Mouse (Mus musculus) left cerebral cortex, adult 8-10 months (tissue): ENCODE results near the gene Xkr7. TPM values are rescaled to one million over a fixed set of nuclear protein-coding genes. Genes with fewer than 3 reads are reported as not detected.

Source experiments
- DNase-seq, 2 experiments: peaks; one replicate each; pipeline ENCODE4 v3.0.0; 2022; ENCODE audit warnings: low spot score in 2 of 2
- total RNA-seq, 4 experiments: library from RNA; stranded (reverse); gene quantifications; 2 replicates each; pipeline ENCODE4 v1.2.4; 2022

The Xkr7 gene
- total RNA-seq, 4 experiments from 2014 or later = 5.0 to 6.7 (median 5.9) TPM

DNA sequence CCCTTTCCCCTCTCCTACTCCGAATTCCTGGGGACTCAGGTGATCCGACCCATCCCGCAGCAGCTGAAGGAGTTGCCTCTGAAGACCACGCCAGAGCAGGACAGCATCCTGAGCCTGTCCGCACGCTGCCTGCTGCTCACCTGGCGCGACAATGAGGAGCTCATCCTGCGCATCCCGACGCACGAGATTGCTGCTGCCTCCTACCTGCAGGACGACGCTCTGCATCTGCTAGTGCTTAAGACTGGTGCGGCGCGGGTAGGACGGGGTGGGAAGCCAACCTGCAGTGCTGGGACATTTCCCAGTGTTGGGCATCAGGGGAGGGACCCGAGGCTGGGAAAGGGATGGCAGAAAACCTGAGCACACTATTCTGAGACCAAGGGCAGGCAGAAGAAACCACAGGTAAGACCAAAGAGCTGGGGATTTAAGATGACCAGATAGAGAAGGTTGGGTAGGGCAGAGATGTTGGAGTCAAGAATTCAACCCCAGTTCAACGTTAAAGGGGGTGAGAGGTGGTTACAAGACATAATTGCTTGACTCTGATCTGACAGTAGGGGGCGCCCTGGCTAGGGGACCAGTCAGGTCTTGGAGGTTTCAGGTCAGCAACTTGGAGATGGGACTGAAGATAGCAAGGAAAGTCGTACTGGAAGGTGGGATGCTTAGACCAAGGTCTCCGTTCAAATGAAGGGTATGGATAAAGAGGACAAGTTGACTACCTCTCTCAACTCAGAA is 39.3 kb downstream of the Xkr7 start:
- DNase-seq = no peak

DNA sequence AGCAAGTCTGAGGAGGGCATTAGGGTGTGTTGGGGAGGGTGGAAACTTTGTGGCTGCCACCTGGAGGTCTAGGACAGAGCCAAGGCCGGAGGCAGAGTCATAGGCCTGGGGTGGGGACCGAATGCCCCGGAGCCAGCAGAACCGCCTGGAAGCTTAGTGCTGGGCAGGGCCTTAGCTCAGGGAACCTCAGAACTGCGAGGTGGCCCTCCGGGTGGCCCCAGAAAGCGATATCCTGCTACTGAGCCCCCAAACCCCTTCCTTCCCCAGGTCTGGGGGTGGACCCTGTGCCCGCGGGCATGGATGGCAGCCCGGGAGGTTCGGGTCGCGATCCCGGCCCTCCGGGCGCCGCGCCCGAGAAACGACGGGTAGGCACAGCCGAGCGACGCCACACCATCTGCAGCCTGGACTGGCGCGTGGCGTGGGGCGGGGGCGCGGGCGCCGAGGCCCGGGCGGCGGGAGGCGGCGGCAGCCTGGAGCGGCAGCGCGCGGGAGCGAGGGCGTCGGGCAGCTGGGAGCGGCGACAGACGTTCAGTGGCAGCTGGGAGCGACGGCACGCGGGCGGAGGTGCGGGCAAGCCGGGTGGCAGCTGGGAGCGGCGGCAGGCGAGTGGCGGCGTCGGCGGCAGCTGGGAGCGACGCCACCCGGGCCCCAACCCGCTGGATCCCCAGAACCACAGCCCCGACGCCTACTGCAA is 40.0 kb downstream of the Xkr7 start:
- peak; percentile 15 to 71 for DNase-seq

DNA sequence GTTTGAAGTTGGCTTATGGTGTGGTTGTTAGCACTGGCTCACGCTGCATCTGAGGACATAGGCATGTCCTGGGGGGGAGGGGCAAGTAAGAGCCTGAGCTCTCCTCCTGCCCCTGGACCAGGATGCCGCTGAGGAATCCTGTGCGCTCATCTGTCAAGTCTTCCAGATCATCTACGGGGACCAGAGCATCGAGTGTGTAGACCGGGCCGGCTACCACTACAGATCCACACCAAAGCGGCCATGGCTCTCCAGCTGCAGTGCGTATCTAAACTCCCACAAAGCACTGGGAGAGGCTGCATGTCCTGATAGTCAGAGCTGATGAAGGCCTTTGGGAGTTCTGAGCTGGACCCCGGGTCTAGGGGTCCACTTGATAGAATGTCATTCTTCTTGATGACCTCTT is 43.0 kb downstream of the Xkr7 start:
- DNase-seq = no peak

DNA sequence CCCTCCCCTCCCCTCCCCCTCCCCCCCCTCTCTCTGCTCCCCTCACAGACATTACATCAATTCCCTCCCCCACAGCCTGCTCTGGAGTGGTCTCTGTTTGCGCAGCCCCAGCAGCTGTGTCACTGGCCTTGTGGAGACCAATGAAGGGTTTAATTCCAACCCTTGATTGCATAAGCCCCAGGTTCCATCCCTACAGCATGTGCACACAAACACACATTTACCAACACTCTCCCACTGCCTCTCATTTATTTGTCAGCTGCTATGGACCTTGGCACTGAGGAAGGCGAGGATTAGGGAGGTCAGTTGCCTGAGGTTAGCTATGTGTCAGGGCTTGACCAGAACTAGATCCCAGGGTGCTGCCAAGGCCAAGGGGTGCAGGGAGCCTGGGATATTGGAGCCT is 44.3 kb downstream of the Xkr7 start:
- no peak for DNase-seq

DNA sequence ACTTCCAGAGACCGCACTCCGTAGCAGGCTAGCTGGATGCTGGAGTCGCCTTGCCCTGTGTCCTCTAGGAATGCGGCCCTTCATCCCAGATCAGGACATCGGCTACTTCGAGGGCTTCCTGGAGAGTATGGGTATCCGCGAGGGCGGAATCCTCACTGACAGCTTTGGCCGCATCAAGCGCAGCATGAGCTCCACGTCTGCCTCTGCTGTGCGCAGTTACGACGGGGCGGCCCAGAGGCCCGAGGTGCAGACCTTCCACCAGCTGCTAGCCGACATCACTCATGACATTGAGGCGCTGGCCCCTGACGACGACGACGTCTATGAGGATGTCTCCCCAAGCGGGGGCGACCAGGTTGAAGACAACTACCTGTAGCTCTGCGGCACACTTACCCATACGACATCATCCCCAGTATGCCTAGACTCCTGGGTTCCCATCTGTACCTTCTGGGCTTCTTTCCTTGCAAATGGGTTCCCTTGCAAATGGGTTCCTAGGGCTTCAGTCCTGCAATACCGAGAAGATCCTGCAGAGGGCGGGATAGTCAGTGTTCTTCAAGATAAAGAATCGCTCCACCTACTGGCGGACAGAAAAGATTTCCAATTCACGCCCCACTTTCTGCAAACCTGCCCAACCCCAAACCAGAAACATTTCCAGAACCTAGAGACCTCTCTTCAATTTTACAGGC is 49.3 kb downstream of the Xkr7 start:
- DNase-seq = peak in 1 of 2 experiments; percentile 44

DNA sequence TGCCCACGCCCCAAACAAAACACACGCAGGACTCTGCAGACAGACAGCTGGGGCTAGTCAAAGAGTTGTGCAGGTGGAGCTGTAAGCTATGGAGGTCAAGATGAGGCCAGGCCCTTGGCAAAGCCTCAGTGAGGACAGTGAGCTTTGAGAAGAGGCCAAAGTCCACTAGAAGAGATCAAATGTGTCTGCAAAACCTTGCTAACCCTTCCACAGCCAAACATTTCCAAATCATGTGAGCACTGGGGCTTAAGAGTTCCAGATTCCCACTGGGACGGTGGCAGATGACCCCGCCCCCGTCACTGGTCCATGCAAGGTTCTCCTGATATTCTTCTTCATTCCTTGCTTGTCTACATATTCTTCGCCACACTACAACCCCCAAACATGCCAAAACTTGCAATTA is 50.2 kb downstream of the Xkr7 start:
- DNase-seq = peak in 1 of 2 experiments; percentile 3

DNA sequence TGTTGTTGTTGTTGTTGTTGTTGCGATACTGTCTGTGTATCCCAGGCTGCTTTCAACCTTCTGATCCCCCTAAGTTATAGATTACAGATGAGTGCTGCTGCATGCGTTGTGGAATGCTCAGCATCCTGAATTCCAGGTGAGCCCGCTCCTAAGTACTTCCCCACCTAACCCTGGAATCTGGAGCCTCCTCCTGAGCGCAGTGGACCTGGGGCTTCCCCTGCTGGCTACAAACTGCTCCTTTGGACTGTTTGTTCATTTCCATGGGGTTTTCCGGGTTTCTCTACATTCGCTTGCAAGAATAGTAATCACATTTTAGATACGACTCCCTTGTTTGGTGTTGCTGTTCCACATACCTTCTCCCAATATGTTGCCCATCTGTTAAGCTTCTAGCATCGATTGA is 51.6 kb downstream of the Xkr7 start:
- DNase-seq = peak in 1 of 2 experiments; percentile 3

DNA sequence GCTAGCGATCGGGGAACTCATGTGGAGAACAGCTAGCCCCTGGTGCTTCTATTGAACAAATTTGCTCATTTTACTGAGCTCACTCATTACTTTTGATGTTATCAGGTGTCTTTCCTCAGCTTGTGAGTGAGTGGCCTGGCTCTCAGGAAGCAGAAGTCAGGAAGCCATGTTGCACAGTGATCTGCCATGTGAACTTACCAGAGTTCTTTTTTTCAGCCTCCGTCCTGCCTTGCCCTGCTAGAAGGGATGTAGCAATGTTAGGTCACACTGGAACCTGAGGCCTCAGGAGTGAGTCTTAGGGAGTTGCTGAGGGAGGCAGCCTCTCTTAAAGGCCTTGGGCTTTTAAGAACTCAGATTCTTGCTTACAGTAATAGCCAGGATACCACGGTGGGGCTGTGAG is 52.2 kb downstream of the Xkr7 start:
- DNase-seq = no peak

DNA sequence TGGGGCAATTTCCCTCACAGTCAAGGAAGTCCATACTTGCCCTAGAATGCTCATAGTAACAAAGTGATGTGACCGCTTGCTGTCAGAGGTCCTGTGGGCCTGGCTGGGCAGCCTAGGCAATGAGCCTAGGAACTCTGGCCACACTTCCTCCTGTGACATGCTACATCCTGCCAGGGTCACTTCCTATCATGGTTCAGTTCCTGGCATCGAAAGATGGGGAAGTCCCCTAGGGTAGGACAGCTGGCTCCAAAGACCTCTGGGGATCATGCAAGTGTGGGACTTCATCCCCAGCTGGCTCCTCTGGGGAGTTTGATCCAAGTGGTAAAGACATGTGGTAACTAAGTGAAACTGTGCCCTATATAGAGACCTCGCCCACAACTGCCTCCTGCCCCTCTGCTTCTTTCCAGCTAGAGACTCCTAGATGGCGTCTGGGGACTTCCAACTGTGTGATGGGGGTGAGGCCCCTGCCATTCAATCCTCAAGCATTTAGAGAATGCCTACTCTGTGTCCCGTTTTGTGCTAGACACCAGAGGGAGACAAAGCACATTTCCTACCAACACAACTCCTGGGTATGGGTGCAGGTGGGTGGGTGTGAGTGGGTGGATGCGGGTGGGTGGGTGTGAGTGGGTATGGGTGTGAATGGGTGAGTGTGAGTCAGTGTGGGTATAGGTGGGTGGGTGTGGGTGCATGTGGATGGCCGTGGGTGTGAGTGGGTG is 52.8 kb downstream of the Xkr7 start:
- DNase-seq = peak in 1 of 2 experiments; percentile 7

DNA sequence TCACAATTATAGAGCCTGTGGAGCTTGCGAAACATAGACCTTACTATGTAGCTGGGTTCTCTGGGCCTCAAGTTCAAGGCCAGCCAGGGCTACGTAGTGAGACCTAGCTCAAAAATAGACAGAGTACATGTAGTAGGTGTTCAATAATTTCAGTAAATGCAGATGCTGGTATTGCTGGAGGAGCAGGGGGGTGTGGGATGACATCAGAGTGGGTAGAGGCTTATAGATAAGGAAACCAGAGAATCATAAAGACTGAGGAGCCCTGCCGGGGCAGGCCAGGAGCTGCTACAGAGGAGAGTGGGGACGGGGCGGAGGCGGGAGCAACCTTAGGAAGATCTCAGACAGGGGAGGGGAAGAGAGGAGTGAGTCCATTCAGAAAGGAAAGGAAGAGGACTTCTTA is 53.9 kb downstream of the Xkr7 start:
- DNase-seq = peak in 1 of 2 experiments; percentile 1

DNA sequence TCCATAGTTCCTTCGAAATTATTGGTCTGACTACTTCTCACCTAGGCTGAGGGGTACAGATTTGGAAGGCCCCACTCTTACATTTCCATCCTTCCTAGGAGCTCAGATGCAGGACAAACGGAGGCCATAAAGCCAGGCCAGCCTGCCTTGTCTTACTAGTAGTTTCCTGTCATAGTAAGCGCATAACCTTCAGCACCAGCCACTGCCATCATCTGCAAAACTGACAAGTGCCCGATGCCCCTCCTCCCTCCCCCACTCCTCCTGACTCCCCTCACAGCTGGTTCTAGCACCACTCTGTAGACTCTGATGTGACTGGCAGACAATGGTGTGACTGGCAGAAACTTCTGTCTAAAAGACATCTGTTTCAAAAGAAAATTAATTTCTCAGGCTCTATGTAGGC is 54.5 kb downstream of the Xkr7 start:
- DNase-seq = peak in 1 of 2 experiments; percentile 1

DNA sequence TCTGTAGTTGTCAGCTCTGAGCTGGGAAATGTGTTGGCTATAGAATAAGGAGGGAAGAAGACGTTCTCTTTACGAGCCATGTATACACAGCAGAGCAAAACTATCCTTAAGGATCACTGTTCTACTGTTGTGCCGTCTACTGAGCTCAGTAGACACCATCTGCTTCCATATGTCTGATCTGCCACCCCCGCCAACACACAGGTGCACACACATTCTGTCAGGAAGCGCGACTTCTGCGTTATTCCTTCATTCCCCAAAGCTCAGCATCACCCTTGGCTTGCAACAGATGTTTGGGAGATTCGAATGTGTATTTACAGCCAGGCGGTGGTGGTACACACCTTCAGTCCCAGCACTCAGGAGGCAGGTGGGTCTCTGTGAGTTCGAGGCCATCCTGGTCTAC is 55.4 kb downstream of the Xkr7 start:
- peak in 1 of 2 experiments; percentile 38 for DNase-seq

DNA sequence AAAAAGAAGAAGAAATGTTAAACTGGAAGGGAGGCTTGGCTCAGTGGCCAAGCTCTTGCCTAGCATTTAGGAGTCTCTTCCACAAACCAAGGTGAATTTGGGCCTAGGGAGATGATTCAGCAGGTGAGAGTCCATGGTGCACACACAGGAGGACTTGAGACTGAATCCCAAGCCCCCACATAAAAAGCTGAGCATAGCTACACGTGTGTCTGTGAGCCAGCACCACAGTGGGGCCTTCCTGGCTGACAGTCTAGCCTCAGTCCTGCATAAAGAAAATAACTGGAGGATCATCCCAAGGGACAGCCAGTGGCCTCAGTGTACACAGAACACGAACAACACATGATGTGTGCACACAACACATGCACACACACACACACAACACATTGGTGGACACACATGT is 57.7 kb downstream of the Xkr7 start:
- peak in 1 of 2 experiments; percentile 1 for DNase-seq

DNA sequence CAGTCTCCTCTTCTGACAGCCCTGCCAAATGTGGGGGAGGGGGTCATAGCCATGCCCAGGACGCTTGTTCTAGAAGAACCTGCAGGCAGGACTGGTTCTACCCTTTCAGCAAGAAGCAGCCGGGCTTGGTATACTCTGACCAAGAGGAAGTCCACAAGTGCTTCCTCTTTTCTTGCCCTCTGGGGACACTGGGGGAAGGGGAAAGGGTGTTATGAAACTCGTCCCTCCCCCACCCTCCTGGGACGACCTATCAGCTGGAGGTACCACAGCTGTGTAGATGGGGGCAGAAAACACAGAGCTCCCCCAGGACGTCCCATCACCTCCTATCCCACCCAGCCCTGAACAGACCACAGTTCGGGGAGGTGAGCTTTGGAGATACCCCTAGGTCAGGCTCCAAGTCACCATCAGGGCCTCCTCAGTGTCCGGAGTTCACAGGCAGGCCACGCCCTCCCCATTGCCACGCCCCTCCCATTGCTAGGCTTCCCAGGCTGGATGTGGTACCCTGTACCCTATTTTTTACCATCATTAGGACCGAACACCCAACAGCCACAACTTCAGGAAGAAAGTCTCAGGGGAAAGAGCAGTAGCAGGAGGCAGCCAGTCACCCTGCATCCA is 59.0 kb downstream of the Xkr7 start:
- DNase-seq = peak in 1 of 2 experiments; percentile 8

Other genes starting within 250 kb of the Xkr7 start
- 100 to 1,000 TPM; 125 to 143 (median 135) TPM for gene Bcl2l1, start 200.1 kb upstream of the Xkr7 start, total RNA-seq
- 1 to 10 TPM; 1.9 to 2.9 (median 2.2) TPM for gene Tpx2, start 183.9 kb upstream of the Xkr7 start, total RNA-seq
- under 1 TPM in 3 of 4 experiments, not detected in 1; 0.19 to 0.39 (median 0.21) TPM for gene Mylk2, start 120.5 kb upstream of the Xkr7 start, total RNA-seq
- under 1 TPM in 3 of 4 experiments, not detected in 1; 0.34 to 0.88 (median 0.74) TPM for gene Foxs1, start 98.6 kb upstream of the Xkr7 start, total RNA-seq
- gene Dusp15, start 80.2 kb upstream of the Xkr7 start, total RNA-seq = 10 to 100 TPM; 16.2 to 22.7 (median 21.1) TPM
- 1 to 10 TPM; 1.2 to 3.3 (median 2.3) TPM for gene Ttll9, start 69.4 kb upstream of the Xkr7 start, total RNA-seq
- 10 to 100 TPM; 53.3 to 59.2 (median 57.1) TPM for gene Pdrg1, start 16.4 kb upstream of the Xkr7 start, total RNA-seq
- gene Ccm2l, start 34.1 kb downstream of the Xkr7 start, total RNA-seq = 1 to 10 TPM; 4.3 to 4.6 (median 4.4) TPM
- gene Hck, start 76.6 kb downstream of the Xkr7 start, total RNA-seq = 1 to 10 TPM; 1.7 to 4.2 (median 2.7) TPM
- 100 to 1,000 TPM; 106 to 122 (median 113) TPM for gene Tm9sf4, start 129.5 kb downstream of the Xkr7 start, total RNA-seq
- 10 to 100 TPM; 26.5 to 30.0 (median 27.9) TPM for gene Tspyl3, start 193.6 kb downstream of the Xkr7 start, total RNA-seq
- 1 to 10 TPM; 5.8 to 6.8 (median 6.1) TPM for gene Plagl2, start 209.6 kb downstream of the Xkr7 start, total RNA-seq
- gene Pofut1, start 209.7 kb downstream of the Xkr7 start, total RNA-seq = 10 to 100 TPM; 16.2 to 17.9 (median 17.3) TPM